Mouse (Mus musculus): ENCODE results near the gene Prl.
"Not testable (repeated sequence)": the region's sequence is repeated elsewhere in the genome, so short reads cannot be mapped to it uniquely, and the experiment has no call there.

The Prl gene

GRCm38 (mm10) chr13:27057270-27057669, at the start of gene Prl:
TSS of gene Prl (plus strand) at chr13:27057570.
- DNase-seq (ENCODE audit: low read depth, low spot score): no peak

DNA sequence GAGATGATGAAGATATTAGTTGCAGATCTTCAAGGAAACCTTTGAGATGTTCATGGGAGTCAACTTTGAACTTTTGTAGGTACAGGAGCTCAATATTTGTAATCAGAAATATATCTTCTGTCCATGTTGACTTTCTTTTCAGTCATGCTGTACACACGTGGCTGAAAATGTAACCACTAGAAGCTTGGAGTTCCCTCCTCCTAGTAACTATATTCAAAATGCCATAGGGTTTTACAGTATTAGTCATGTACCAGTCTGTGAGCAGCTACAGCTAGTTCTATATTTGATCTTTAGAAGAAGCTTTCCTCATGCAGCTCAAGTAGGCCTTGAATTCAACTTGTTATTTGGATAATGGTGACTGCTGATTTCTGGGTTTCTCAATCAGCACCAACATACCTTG, 30.8 kb upstream of the Prl start:
- DNase-seq (ENCODE audit: low read depth, low spot score): no peak

GRCm38 (mm10) chr13:27027376-27027775, 30.0 kb upstream of the Prl start:
- no peak for DNase-seq (ENCODE audit: low read depth, low spot score)

DNA sequence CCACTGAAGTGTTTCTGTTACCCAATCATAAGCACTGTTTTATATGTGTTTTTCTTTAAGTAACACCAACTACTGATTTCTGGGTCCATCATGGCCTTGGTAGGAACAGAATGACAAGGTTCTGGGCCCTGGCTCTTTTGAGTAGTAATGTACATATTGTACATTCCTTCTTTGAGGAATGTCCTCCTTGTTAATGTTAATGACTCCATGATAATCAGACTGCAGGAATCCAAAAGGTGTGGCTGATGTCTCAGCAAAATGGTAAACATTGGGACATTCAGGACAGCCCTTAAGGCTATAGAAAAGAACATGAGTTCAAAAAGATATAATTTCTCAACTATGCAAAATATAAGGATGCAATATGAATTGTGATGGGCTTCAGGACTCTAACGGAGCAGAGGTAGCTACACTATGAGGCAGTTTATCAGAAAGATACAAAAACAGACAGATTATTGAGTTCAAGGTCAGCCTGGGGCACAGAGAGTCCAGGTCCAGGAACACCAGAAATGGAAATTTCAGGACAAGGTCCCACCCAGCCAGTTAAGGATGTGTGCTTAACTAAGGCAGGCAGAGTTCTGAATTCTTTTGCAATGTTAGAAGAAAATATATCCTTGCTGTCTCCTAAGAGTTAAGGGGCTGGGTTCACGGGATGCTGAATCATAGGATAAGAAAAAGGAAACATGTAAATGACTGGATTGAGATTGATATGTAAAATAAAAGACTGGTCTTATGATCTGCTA, 28.7 kb upstream of the Prl start:
- no peak for DNase-seq (ENCODE audit: low read depth, low spot score)

DNA sequence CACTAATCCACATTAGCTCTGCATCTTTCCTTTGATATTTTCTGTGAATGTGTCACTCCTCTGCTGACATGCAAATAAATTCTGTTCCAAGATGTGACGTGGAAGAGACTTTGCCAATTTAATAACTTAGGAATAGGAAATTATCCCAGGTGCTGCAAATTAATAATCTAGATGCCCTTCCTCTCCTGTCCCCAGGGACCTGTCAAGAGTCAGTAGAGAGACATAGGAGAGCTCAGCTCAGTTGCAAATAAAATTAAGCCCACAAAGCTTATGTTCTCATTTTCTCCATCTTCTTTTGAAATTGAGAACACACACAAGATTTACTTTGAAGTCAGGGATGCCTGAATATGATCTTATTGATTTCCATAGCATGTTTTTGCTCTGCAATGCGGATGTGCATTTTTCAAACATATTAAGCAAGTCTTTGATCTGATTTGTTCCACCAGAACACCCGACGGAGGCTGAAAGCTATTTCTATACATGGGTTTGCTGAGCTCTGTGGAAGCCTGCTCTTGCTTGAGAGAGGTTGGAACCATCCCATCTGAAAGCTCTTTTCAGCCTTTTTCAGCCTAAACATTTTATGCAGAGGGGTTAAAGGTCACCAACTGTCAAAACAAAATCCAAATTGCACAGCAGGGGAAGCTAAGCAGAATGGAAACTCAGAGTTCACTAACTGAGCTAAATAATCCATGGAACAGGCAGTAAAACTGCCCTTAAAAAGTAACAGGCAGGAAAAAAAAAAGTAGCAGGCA, 26.1 kb upstream of the Prl start:
- no peak for DNase-seq (ENCODE audit: low read depth, low spot score)

- DNase-seq (ENCODE audit: low read depth, low spot score): no peak
These were observed 25.5 kb upstream of the Prl start for GRCm38 (mm10) chr13:27031853-27032240.

DNA sequence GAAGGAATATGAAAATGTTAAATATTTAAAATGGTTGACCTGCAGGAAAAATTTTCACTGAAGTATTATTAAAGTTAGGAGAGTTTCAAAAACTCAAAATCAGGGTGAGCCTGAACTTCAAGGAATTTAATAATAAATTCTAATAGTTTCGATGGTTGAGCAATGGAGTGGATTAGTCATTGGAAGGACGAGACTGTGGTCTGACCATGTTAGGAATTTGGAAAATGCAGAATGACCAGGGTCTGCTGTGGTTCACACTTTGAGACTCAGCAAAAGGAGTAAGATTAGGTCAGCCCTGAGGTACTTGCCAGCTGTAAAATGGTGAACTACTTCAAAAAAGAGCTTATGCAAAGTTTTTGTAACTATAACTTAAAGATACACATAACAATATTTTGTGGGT, 24.4 kb upstream of the Prl start:
- no peak for DNase-seq (ENCODE audit: low read depth, low spot score)

DNA sequence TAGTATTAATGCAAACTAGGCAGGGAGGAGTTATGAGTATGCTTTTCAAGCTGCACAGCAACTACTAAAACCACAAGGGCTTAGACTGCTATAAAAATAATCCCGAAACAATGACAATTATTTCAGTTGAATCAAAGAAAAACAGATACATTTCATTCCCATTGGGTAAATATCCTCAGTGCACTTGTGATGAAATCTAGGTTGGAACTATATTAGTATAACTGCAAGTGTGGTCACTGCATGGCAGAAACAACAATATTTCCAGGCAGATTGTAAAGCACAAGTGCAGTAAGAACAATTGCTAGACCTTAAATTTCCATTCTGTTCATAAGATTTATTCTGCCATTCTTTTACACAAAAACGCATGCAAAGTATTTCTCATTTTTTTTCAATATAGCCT, 15.2 kb upstream of the Prl start:
- DNase-seq (ENCODE audit: low read depth, low spot score): no peak

GRCm38 (mm10) chr13:27043326-27043725, 14.0 kb upstream of the Prl start:
- no peak for DNase-seq (ENCODE audit: low read depth, low spot score)

GRCm38 (mm10) chr13:27059177-27059576, 1.8 kb downstream of the Prl start:
- no peak for DNase-seq (ENCODE audit: low read depth, low spot score)

DNA sequence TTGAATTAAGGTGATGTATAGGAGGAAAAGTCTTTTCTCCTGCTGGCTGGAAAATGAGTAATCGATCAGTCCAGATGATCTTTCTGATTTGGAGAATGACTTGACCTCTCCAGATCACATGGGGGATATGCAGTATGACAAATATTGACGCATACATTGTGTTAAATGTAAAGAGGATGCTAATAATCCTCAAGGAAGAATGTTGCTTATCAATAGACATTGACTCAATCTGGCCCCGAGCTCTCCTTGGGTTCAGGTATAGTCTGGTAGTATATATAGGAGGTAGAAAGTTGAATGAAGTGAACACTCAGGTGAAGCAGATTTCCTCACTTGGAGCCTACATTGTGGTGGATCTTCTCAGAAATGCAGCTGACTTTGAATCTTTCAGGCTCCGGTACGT, 36.5 kb downstream of the Prl start, which contains the start of gene Prl3d1:
TSS of gene Prl3d1 (plus strand) at position 301 of the 400 bp plus-strand sequence.
- not testable (repeated sequence) for DNase-seq (ENCODE audit: low read depth, low spot score)

All from A20 (cell line).